Mouse (Mus musculus) midbrain, embryonic 10.5 days (tissue): ENCODE results near the gene Zfx. TPM values are rescaled to one million over a fixed set of nuclear protein-coding genes. Genes with fewer than 3 reads are reported as not detected.

ENCODE experiments used
- DNase-seq: peaks from one replicate; pipeline ENCODE4 v3.0.0-alpha.2; 2017; ENCODE audit warnings: low spot score
- H3K27ac ChIP-seq: fragments of 300-500 bp; sonication (generic); replicated peaks from 2 replicates; pipeline ENCODE4 v1.5.1; 2016; ENCODE audit warnings: mild to moderate bottlenecking
- H3K27me3 ChIP-seq: fragments of 300-500 bp; sonication (generic); 2 replicates; pipeline ENCODE4 v1.6.1; 2016; ENCODE audit warnings: low read depth, mild to moderate bottlenecking; ENCODE audit not compliant: poor library complexity, severe bottlenecking
- H3K36me3 ChIP-seq: fragments of 300-500 bp; sonication (generic); 2 replicates; pipeline ENCODE4 v1.6.1; 2016; ENCODE audit warnings: mild to moderate bottlenecking, moderate library complexity
- H3K4me1 ChIP-seq: fragments of 300-500 bp; sonication (generic); 2 replicates; pipeline ENCODE4 v1.6.1; 2016
- H3K4me3 ChIP-seq: fragments of 300-500 bp; sonication (generic); 2 replicates; pipeline ENCODE4 v1.5.1; 2016; ENCODE audit warnings: mild to moderate bottlenecking, moderate library complexity
- H3K9me3 ChIP-seq: fragments of 300-500 bp; sonication (generic); replicated peaks from 2 replicates; pipeline ENCODE4 v1.6.1; 2016; ENCODE audit warnings: mild to moderate bottlenecking
- WGBS: fragments of 180-500 bp; shearing (Covaris S2); methylation state at CpG from one replicate; pipeline ENCODE4 v1.1.7; 2016; 5-methylcytosine and 5-hydroxymethylcytosine counted together
- polyA plus RNA-seq: library from polyadenylated mRNA; unstranded; fragments of >200 nt; fragmentation: Nextera tagmentation; extraction: Ambion mirVana; gene quantifications from 2 replicates; pipeline ENCODE4 v1.2.1, GENCODE M21; 2016

Gene Zfx
- polyA plus RNA-seq, 1 experiment from 2014 or later = 27.0 TPM

DNA sequence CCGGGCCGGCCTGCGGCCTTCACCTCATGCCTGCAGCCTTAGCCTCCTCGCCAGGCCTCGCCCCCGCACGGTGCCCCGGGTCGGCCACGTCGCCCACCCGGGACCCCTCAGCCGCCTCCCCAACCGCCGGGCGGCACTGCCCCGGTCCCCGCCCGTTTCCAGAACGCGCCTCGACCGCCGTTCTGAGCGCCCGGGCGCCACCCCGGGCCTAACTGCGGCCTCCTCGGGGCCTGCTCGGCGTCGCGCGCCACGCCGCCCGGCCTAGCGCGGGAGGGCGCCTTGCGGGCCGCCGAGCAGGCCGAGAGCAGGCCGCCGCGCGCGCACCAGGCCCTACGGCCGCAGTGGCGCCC is 818 bp downstream of the Zfx start:
- Histone ChIP-seq H3K9me3 (peaks cover 16% of the 10 kb centered on the region; the same call in 1 of the 2 replicates), H3K4me3 (peak overlapping the region; percentile 67), H3K36me3 (no peaks in the 10 kb centered on the region), H3K27ac (peak overlapping the region; percentile 99), H3K27me3 (peaks cover 98% of the 10 kb centered on the region), H3K4me1 (0 out of 2 replicates have a peak, but pooled peaks cover 3% of the 10 kb centered on the region)
- 45% methylated on average over 50 of the region's 53 CpGs for WGBS
- DNase-seq = no peak

- peak overlapping the region; percentile 67 for H3K4me3 ChIP-seq
- 0 out of 2 replicates have a peak, but pooled peaks cover 3% of the 10 kb centered on the region for H3K4me1 ChIP-seq
- peak; percentile 87 for DNase-seq
- peak overlapping the region; percentile 99 for H3K27ac ChIP-seq
- 18% methylated on average over 43 of the region's 65 CpGs for WGBS
- H3K27me3 ChIP-seq = peaks cover 97% of the 10 kb centered on the region
- no peaks in the 10 kb centered on the region for H3K36me3 ChIP-seq
- peaks cover 16% of the 10 kb centered on the region; the same call in 1 of the 2 replicates for H3K9me3 ChIP-seq
These were observed 1.4 kb downstream of the Zfx start for GRCm38 (mm10) chrX:94121866-94122708.

GRCm38 (mm10) chrX:94121161-94121856 is 2.2 kb downstream of the Zfx start:
- DNase-seq = peak; percentile 12
- Histone ChIP-seq H3K27me3 (peaks cover 97% of the 10 kb centered on the region), H3K9me3 (peaks cover 16% of the 10 kb centered on the region; the same call in 1 of the 2 replicates), H3K27ac (peak overlapping the region; percentile 99), H3K4me1 (0 out of 2 replicates have a peak, but pooled peaks cover 3% of the 10 kb centered on the region), H3K4me3 (peak overlapping the region; percentile 67), H3K36me3 (no peaks in the 10 kb centered on the region)
- 26% methylated on average over 24 of the region's 24 CpGs for WGBS

DNA sequence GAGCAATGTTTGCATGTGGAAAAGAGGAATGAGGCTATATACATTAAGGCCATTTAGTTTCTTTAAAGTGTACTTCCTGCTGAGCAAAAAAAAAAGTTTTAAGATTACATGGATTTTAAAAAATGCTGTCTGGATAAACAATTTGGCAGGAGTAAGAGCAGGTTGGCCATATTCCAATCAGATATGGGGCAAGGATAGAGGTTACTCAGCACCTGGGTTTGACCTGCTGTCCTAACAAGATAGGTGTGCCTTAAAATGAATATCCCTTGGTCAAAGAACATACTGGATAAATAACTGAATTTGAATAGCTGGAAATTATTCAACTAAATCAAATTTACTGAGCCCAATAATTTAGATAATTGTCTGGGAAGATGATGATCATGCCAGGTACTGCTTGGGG is 5.2 kb downstream of the Zfx start:
- H3K4me1 ChIP-seq = 0 out of 2 replicates have a peak, but pooled peaks cover 3% of the 10 kb centered on the region
- peaks cover 99% of the 10 kb centered on the region for H3K27me3 ChIP-seq
- no peak overlapping the region for H3K27ac ChIP-seq
- no peak for DNase-seq
- H3K9me3 ChIP-seq = peaks cover 15% of the 10 kb centered on the region; the same call in 1 of the 2 replicates
- H3K4me3 ChIP-seq = no peak overlapping the region
- 0 out of 2 replicates have a peak, but pooled peaks cover under 1% of the 10 kb centered on the region for H3K36me3 ChIP-seq

GRCm38 (mm10) chrX:94115882-94116281 is 7.6 kb downstream of the Zfx start:
- Histone ChIP-seq H3K4me3 (no peak overlapping the region), H3K27me3 (peaks cover 99% of the 10 kb centered on the region), H3K4me1 (0 out of 2 replicates have a peak, but pooled peaks cover 2% of the 10 kb centered on the region), H3K9me3 (no peaks in the 10 kb centered on the region), H3K27ac (no peak overlapping the region), H3K36me3 (peaks cover 19% of the 10 kb centered on the region)
- no peak for DNase-seq
- WGBS = 84% methylated on average over 6 of the region's 6 CpGs

GRCm38 (mm10) chrX:94105964-94106363 is 17.5 kb downstream of the Zfx start:
- peaks cover 95% of the 10 kb centered on the region for H3K27me3 ChIP-seq
- peaks cover 24% of the 10 kb centered on the region for H3K36me3 ChIP-seq
- no peak overlapping the region for H3K27ac ChIP-seq
- H3K4me3 ChIP-seq = no peak overlapping the region
- no peaks in the 10 kb centered on the region for H3K4me1 ChIP-seq
- no peaks in the 10 kb centered on the region for H3K9me3 ChIP-seq
- no peak for DNase-seq
- 61% methylated on average over 2 of the region's 2 CpGs for WGBS

DNA sequence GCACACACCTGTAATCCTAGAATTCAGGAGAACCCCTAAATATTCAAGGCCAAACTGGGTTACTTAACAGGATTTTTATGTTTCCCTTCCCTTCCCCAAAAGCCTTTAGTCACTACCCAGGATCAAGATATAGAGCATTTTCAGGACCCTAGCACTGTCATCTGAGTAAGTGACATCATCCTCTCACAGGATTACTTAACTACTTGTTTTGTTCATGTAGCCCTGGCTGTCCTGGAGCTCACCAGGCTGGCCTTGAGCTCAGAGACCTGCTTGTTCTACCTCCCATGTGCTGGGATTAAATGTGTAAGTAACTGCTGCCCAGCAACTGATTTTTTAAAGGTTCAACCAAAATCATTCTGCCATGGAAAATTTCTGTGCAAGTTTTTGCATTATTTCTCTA is 20.6 kb downstream of the Zfx start:
- Histone ChIP-seq H3K36me3 (peaks cover 35% of the 10 kb centered on the region), H3K27ac (no peak overlapping the region), H3K9me3 (no peaks in the 10 kb centered on the region), H3K4me3 (no peak overlapping the region), H3K4me1 (no peaks in the 10 kb centered on the region), H3K27me3 (peaks cover 95% of the 10 kb centered on the region)
- DNase-seq = no peak

DNA sequence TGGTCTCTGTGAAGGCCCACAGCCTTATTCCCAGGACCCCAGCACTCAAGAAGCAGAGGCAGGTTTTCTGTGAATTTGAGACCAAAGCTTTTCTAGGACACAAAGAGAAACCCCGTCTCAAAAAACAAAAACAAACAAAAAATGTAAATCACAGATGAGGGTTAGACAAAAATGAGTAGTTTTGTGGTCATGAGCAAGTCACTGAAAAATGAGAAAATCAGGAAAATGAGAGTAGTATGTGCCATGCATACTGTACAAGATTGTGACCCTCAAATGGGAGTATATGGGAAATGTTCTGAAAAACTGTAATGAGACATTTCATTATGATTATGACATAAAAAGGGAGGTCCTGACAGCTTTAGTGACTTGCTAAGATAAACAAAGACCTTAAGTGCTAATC is 22.9 kb downstream of the Zfx start:
- Histone ChIP-seq H3K36me3 (peaks cover 57% of the 10 kb centered on the region), H3K27me3 (peaks cover 99% of the 10 kb centered on the region), H3K9me3 (no peaks in the 10 kb centered on the region), H3K27ac (no peak overlapping the region), H3K4me1 (no peaks in the 10 kb centered on the region), H3K4me3 (no peak overlapping the region)
- 85% methylated on average over 1 of the region's 1 CpGs for WGBS
- no peak for DNase-seq

- no peak for DNase-seq
- H3K9me3 ChIP-seq = no peaks in the 10 kb centered on the region
- H3K27me3 ChIP-seq = peaks cover 81% of the 10 kb centered on the region
- no peak overlapping the region for H3K4me3 ChIP-seq
- H3K4me1 ChIP-seq = no peaks in the 10 kb centered on the region
- peaks cover 48% of the 10 kb centered on the region for H3K36me3 ChIP-seq
- 79% methylated on average over 2 of the region's 2 CpGs for WGBS
- H3K27ac ChIP-seq = no peak overlapping the region
These were observed 32.5 kb downstream of the Zfx start for GRCm38 (mm10) chrX:94091001-94091400.

DNA sequence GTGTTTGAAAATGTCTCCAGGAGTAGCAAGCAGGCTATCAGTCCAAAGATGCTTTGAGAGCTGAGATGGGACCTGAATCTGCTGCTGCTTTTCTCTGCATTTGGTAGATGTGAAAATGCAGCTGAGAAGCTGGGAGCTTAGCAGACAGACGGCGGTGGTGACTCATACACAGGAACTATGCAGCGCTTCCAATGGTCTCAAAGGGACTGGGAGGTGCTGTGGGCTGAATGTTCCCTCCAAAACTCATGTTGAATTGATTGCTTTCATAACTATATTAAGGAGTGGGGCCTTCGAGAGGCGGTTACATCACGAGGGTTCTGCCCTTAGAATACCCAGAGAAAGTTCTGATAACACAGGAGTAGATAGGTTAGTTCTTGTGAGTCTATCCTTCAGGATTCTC is 62.3 kb downstream of the Zfx start:
- H3K27ac ChIP-seq = no peak overlapping the region
- H3K27me3 ChIP-seq = peaks cover 84% of the 10 kb centered on the region
- H3K4me1 ChIP-seq = peaks cover 17% of the 10 kb centered on the region
- WGBS = 59% methylated on average over 6 of the region's 6 CpGs
- no peak overlapping the region for H3K4me3 ChIP-seq
- no peaks in the 10 kb centered on the region for H3K36me3 ChIP-seq
- no peak for DNase-seq
- no peaks in the 10 kb centered on the region for H3K9me3 ChIP-seq

DNA sequence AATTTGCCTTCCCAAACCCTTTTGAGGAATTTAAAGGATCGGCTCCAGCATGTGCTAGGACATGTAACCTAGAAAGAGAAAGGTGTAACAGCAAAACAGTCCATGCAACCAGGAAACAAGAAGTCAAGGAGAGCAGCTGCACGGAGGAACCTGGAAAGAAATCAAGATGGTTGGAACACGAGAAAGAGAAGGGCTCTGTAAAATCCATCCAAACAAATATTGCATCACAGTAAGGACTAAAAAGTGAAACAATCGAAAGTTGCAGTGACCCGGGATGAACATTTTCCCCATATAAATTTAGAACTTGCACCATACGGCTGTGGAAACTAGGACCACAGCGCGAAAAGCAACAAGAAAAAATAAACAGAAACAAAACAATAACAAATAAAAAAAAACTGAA is 62.8 kb downstream of the Zfx start:
- Histone ChIP-seq H3K27me3 (peaks cover 84% of the 10 kb centered on the region), H3K9me3 (no peaks in the 10 kb centered on the region), H3K27ac (no peak overlapping the region), H3K4me1 (peaks cover 17% of the 10 kb centered on the region), H3K36me3 (no peaks in the 10 kb centered on the region), H3K4me3 (no peak overlapping the region)
- 79% methylated on average over 8 of the region's 8 CpGs for WGBS
- no peak for DNase-seq

DNA sequence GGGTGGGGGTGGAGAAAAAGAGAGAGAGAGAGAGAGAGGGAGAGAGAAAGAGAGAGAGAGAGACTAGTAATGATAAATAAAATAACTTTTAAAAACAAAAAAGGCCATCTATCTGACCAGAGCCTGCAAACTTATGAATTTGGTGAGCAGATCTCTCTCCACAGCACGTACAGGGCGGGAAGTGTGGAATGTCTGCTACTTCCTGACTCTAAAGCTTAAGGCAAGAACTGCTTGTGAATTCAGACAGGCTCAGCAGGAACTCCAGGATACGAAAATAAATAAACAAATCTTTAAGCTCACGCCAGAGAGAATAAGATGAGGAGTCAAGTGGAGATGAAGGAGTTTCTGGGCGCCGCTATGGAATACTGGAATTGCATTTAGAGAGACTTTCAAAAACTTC is 64.8 kb downstream of the Zfx start:
- peaks cover 17% of the 10 kb centered on the region for H3K4me1 ChIP-seq
- no peak overlapping the region for H3K4me3 ChIP-seq
- no peaks in the 10 kb centered on the region for H3K9me3 ChIP-seq
- peaks cover 88% of the 10 kb centered on the region for H3K27me3 ChIP-seq
- H3K36me3 ChIP-seq = no peaks in the 10 kb centered on the region
- H3K27ac ChIP-seq = no peak overlapping the region
- DNase-seq = no peak
- WGBS = 35% methylated on average over 6 of the region's 6 CpGs

DNA sequence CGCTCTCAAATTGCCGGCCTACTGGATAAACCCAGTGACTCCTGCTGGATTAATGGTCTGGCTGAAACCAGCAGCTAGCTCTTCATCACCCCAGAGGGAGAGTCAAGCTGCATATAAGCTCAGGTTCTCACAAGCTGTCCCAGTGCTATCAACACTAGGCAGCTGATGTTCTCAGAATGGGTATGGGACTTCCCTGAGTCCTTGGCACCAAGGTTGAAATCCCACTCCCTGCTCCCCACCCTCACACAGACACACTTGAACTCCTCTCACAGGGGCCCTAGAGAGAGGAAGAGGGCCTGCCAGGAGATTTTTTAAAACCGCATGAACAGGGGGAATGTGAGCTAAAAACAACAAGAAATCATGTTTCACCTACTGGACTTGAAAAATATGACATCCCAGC is 74.5 kb downstream of the Zfx start:
- Histone ChIP-seq H3K27ac (no peak overlapping the region), H3K4me1 (peaks cover 5% of the 10 kb centered on the region; the same call in 1 of the 2 replicates), H3K27me3 (peaks cover 81% of the 10 kb centered on the region), H3K36me3 (no peaks in the 10 kb centered on the region), H3K4me3 (no peak overlapping the region), H3K9me3 (no peaks in the 10 kb centered on the region)
- no peak for DNase-seq
- 88% methylated on average over 3 of the region's 3 CpGs for WGBS
